Mouse (Mus musculus): Measurements from ENCODE around the gene Cpsf6.

The Cpsf6 gene

GRCm38 (mm10) chr10:117379908-117380307, at the start of gene Cpsf6:
Gene Cpsf6, minus strand, starts transcription at chr10:117380015.
- DNase-seq (ENCODE audit: low read depth, low spot score), result no peak

DNA sequence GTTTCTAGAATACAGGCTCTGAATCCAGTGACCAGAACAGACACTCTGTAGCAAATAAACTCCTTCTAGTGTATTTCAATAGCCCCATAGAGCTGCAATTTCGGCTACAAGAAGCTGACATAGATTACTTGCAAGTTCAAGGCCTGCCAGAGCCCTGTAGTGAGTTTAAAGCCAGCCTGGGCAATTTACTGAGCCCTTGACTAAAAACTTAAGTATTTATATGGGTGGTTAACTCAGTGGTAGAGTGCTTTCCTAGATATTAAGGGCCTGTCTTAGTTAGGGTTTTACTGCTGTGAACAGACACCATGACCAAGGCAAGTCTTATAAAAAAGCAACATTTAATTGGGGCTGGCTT, 46.8 kb upstream of the Cpsf6 start:
- DNase-seq (ENCODE audit: low read depth, low spot score), result no peak

DNA sequence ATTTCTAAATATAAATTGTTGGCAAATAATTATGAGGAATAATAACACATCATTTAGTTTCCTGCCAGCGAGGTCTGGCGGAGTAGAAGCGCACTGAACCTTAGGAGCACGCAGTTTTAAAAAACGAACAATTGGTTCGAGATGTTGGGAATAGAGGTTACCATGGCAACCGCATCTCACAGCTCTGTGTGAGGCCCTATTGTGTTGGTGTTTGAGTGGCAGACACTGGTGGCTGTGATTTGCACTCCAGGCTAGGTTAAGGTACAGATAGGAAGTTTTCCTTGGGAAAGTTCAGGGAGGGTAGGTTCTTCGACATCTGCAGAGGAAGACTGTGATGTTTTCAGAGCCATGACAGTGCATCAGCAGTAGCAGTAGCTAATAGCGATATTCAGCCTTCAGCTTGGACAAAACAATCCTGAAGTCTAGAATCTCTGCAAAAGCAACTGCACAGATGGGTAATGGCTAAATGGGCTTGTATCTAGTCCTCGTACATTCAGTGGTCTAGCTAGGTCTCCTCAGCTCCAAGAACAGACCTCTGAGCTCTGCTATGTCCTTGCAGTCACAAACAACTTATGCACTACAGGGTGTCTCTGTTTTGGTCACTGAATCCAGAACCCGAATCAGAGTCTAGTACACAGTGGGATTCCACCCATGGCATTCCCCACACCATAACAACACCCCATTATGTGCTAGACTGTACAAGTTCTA, 46.2 kb upstream of the Cpsf6 start:
- no peak for DNase-seq (ENCODE audit: low read depth, low spot score)

GRCm38 (mm10) chr10:117425013-117425412, 45.2 kb upstream of the Cpsf6 start:
- DNase-seq (ENCODE audit: low read depth, low spot score), result no peak

GRCm38 (mm10) chr10:117424146-117424905, 44.5 kb upstream of the Cpsf6 start:
- DNase-seq (ENCODE audit: low read depth, low spot score), result no peak

- DNase-seq (ENCODE audit: low read depth, low spot score), result no peak
Observed at GRCm38 (mm10) chr10:117423025-117424002, 43.5 kb upstream of the Cpsf6 start.

GRCm38 (mm10) chr10:117422174-117422808, 42.5 kb upstream of the Cpsf6 start:
- no peak for DNase-seq (ENCODE audit: low read depth, low spot score)

GRCm38 (mm10) chr10:117421283-117422107, 41.7 kb upstream of the Cpsf6 start:
- no peak for DNase-seq (ENCODE audit: low read depth, low spot score)

GRCm38 (mm10) chr10:117420502-117421282, 40.9 kb upstream of the Cpsf6 start:
- DNase-seq (ENCODE audit: low read depth, low spot score), result no peak

- DNase-seq (ENCODE audit: low read depth, low spot score), result no peak
Observed at GRCm38 (mm10) chr10:117419577-117420290, 39.9 kb upstream of the Cpsf6 start.

GRCm38 (mm10) chr10:117418668-117419237, 38.9 kb upstream of the Cpsf6 start:
- no peak for DNase-seq (ENCODE audit: low read depth, low spot score)

DNA sequence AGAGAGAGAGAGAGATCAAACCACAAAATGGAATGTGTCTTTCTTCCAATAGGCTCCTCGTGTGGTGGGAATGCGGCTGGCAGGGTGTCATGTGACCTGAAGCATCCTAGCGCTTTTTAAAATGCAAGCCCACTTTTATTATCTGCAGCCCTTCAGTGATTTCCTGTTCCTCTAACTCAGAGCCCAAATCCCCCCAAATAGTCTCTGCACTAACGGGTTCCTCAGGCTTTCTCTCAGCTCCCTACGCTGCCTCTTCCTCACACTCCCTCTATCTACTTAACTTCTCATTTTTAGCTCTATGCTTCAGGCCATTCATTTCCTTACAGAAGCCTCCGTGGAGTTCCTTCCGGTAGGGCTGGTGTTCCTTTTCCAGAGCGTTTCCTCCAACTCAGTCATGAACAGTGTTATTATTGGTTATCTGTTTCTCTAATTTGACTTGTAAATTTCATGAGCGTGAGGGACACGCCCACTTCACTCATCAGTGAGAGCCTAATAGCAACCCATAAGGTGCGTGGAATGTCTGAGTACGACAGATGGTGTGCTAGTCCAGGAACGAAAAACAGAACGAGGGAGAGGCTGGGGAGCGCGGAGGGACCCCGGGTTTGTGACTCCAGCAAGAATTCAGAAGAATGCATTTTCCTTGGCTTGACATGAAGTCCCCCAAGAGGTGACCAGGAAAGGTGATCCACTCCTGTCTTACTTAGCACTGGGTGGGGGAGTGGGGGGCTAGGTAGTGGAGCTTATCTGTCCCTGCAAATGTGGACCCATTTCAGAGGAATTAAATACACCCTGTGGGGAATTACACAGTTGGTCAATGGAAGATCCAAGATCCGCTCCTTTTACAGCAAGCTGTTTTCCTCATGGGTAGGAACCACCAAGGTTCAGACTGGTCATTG, 38.2 kb upstream of the Cpsf6 start:
- no peak for DNase-seq (ENCODE audit: low read depth, low spot score)

DNA sequence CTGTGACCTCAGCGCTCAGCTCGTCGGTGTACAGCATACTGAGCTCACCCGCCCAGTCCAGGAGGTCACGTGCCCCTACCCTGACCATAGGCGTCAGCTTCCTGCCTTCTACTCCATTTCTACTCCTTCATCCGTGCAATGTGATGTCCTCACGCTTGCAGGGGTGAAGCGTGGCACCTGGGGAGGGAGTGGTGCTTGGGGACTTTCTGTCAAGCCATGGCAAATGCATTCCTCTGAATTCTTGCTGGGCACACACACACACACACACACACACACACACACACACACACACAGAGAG, 37.6 kb upstream of the Cpsf6 start:
- no peak for DNase-seq (ENCODE audit: low read depth, low spot score)

DNA sequence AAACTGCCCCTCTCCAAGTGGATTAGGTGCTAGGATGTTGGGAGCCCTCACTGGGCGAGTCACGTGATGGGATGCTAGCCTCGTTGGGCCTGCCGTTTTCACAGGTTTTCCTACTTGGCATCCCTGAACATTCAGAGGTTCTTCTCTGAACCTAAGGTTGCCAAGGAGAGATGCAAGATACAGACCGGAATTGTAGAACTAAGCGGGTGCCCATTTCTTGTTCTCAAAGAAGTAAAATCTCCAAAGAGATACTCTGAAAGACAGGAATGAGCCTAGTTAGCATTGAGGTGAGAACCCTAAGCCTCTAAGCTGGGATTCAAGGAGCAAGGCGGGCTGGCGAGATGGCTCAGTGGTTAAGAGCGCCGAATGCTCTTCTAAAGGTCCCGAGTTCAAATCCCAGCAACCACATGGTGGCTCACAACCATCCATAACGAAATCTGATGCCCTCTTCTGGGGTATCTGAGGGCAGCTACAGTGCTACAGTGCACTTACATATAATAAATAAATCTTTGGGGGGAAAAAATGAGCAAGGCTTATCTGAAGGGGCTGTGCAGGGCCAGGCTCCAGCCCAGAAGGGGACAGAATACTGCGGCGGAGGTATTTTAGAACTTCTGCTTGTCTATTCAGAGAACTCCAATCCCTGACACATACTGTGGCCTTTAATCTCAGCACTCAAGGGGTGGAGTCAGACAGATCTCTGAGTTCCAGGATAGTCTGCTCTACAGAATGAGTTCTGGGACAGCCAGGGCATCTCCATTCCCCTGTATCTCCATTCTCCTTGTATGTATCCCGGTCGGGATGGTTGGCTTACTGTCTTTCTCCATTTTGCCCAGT, 37.0 kb upstream of the Cpsf6 start:
- no peak for DNase-seq (ENCODE audit: low read depth, low spot score)

DNA sequence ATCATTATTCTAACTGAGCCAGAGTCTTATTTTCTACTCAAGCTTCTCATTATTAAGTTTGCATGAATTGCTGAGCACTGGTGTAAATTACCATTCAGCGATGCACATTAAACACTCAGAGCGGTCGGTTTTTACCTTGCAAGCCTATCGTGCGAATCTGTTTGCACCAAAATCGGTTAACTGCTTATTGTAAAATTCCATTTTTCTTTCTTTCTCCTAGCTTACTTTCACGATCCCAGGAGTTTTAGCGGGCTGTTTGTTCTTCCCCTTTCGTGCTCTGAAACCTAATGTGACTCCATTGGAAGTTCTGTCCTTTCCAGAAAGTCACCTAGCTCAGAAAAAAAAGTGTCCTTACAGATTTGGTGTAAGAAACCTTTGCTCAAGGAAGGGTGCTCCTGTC, 36.3 kb upstream of the Cpsf6 start:
- DNase-seq (ENCODE audit: low read depth, low spot score), result no peak

DNA sequence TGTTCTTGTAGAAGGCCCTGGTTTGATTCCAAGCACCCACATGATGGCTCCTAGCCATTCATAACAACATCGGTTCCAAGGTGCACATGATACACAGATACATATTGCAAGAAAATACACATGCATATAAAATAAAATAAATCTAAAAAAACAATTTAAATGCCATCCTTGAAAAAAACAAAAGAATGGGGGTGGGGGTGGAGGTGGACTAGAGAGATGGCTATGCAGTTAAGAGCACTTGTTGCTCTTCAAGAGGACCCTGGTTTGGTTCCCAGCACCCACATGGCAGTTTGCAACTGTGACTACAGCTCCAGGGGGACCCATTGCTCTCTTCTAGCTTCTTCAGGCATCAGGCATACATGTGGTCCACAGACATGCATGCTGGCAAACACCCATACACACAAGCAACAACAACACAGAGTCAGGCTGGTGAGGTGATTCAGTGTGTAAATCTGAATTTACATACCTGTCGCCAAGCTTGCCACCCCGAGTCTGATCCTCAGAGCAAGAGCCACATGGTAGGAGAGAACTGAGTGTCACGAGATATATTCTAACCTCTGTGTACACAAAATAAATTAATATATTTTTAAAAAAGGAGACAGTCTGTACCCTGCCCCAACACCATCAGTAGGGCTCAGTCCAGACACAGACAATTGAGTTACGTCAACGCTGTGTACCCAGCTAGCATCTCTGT, 35.7 kb upstream of the Cpsf6 start:
- DNase-seq (ENCODE audit: low read depth, low spot score), result no peak

GRCm38 (mm10) chr10:117414726-117415125, 34.9 kb upstream of the Cpsf6 start:
- DNase-seq (ENCODE audit: low read depth, low spot score), result no peak
